Mouse (Mus musculus): ENCODE data around the gene Fam227b.

DNA sequence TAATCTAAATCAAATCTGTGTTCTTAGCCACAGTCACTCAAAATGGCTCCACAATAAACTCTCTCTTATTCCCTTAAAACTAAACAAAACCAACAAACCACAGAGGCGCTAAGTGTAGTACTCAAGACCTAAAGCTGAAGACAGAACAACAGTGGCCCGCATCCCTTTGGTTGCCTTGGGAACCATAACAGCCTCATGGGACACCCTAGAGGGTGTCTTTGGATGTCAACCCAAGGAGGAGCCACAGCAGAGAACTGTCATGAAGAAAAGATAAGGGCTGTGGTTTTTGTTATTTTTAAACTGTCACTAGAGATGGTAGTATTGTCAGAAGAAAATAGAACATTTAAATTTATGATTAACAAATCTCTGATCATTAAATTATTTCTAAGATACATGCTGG, 145.1 kb downstream of the Fam227b start:
- TF ChIP-seq POLR2A (IDR thresholded peaks at IDR 0.05; ENCODE audit: insufficient read depth, low read depth, low read length) (no peak), CTCF (IDR thresholded peaks at IDR 0.05) (no peak), EP300 (IDR thresholded peaks at IDR 0.05; ENCODE audit: insufficient read depth, low read depth, low read length) (no peak)
